Comparison of ENCODE assay signal across 22 mouse cellular contexts in the genomic region with DNA sequence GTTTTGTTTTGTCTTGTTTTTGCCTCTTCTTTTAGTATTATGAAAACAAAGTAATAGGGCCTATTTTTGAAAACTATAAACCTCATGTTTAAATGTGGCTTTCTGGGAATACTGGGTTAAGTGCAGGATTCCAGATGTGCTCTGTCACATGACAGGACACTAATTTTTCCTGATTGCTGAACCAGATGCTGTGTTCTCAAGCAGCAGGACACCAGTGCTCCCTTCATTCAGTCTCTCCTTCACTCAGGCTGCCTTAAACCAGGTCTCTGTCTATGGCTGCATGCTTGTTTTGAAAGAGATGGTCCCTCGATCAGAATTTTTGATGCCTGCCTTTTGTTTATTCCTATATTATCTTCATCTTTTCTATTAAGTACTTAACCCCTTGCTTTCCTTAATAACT.
DNase-seq lines count a peak whose midpoint lies in the region; TF ChIP-seq lines count a peak whose summit lies in the region.
"Had no signal": no experiment of that assay in that cellular context is flagged by ENCODE, and none has a peak within 500 bp of the region (broad histone marks: within the 10 kb centered on the region; RNA-seq: fewer than 3 reads in every experiment).

No protein-coding gene starts in this region.

- TF ChIP-seq CTCF in lung, adult 2 months (IDR thresholded peaks at IDR 0.05; ENCODE audit: insufficient read depth, low read length): no peak

- 70% methylated on average over 1 of the region's 1 CpGs for WGBS in heart, embryonic 10.5 days
- 45% methylated on average over 1 of the region's 1 CpGs for WGBS in lung, adult 2 months

- H3K27me3 ChIP-seq in heart, embryonic 10.5 days (ENCODE audit: insufficient read depth, poor library complexity, severe bottlenecking): no peaks in the 10 kb centered on the region
- H3K27me3 ChIP-seq: forebrain, embryonic 12.5 days; heart, embryonic 13.5 days; intestine, embryonic 15.5 days; limb, embryonic 12.5 days; midbrain, embryonic 13.5 days had no signal

- no peaks in the 10 kb centered on the region for H3K9me3 ChIP-seq in heart, embryonic 10.5 days
- H3K9me3 ChIP-seq: forebrain, embryonic 12.5 days; heart, embryonic 13.5 days; intestine, embryonic 15.5 days; limb, embryonic 12.5 days; midbrain, embryonic 13.5 days had no signal

- H3K36me3 ChIP-seq in heart, embryonic 10.5 days: no peaks in the 10 kb centered on the region
- H3K36me3 ChIP-seq: forebrain, embryonic 12.5 days; heart, embryonic 13.5 days; intestine, embryonic 15.5 days; limb, embryonic 12.5 days; midbrain, embryonic 13.5 days had no signal

- no peak overlapping the region for H3K4me3 ChIP-seq in heart, embryonic 10.5 days
- H3K4me3 ChIP-seq in lung, adult 2 months (replicated peaks; ENCODE audit: extremely low read depth, low read depth, low read length): no peak overlapping the region
- H3K4me3 ChIP-seq: forebrain, embryonic 12.5 days; heart, embryonic 13.5 days; intestine, embryonic 15.5 days; limb, embryonic 12.5 days; midbrain, embryonic 13.5 days had no signal

- no peak overlapping the region for H3K27ac ChIP-seq in heart, embryonic 10.5 days
- H3K27ac ChIP-seq: forebrain, embryonic 12.5 days; heart, embryonic 13.5 days; intestine, embryonic 15.5 days; limb, embryonic 12.5 days; midbrain, embryonic 13.5 days had no signal

- H3K4me1 ChIP-seq in heart, embryonic 10.5 days: no peaks in the 10 kb centered on the region
- H3K4me1 ChIP-seq in lung, adult 2 months (ENCODE audit: control insufficient read depth, insufficient read depth, low read length): no peaks in the 10 kb centered on the region
- H3K4me1 ChIP-seq: heart, embryonic 13.5 days; intestine, embryonic 15.5 days had no signal

- TF ChIP-seq POLR2A in lung, adult 2 months (IDR thresholded peaks at IDR 0.05; ENCODE audit: borderline replicate concordance, extremely low read depth, low read depth, low read length): no peak

- DNase-seq in gastrocnemius, adult 18-20 months (ENCODE audit: low spot score): peak; percentile 10
- no peak for DNase-seq in gastrocnemius, postnatal 10 days
- DNase-seq in heart, adult 9 months (ENCODE audit: low spot score in 2 of 2): peak; percentile 31 to 49
- no peak for DNase-seq in heart, embryonic 10.5 days (ENCODE audit: low spot score)
- peak; percentile 24 for DNase-seq in lung, postnatal 10 days
- no peak for DNase-seq in lung, adult 2 months
- DNase-seq in forelimb bud, embryonic 11.5 days (ENCODE audit: low read depth, low spot score): peak; percentile 17
- DNase-seq in frontal cortex, postnatal 14 days (ENCODE audit: low spot score in 2 of 2): no peak
- DNase-seq: adrenal gland, postnatal 10 days; cerebellum, adult 18-20 months; cerebellum, postnatal 14 days; gastrocnemius, postnatal 14 days; heart, postnatal 36 days; kidney, postnatal 36 days; liver, postnatal 0 days; thymus, adult 18-20 months; thymus, postnatal 36 days had no signal

Comparison
In these comparisons a context has a peak if more than half of its experiments do, and no peak if none do; other contexts are left out.
1. DNase-seq: peak in gastrocnemius, adult 18-20 months (single experiment), heart, adult 9 months (2 of 2), lung, postnatal 10 days (single experiment) and forelimb bud, embryonic 11.5 days (single experiment); none in gastrocnemius, postnatal 10 days (single experiment), heart, embryonic 10.5 days (single experiment), lung, adult 2 months (single experiment) and frontal cortex, postnatal 14 days (0 of 2).